Mouse (Mus musculus): ENCODE measurements around the gene Osbpl11. TPM values are rescaled to one million over a fixed set of nuclear protein-coding genes. Genes with fewer than 3 reads are reported as not detected.

Osbpl11 gene
- total RNA-seq, 2 experiments from 2014 or later: 16.6 to 18.7 TPM

DNA sequence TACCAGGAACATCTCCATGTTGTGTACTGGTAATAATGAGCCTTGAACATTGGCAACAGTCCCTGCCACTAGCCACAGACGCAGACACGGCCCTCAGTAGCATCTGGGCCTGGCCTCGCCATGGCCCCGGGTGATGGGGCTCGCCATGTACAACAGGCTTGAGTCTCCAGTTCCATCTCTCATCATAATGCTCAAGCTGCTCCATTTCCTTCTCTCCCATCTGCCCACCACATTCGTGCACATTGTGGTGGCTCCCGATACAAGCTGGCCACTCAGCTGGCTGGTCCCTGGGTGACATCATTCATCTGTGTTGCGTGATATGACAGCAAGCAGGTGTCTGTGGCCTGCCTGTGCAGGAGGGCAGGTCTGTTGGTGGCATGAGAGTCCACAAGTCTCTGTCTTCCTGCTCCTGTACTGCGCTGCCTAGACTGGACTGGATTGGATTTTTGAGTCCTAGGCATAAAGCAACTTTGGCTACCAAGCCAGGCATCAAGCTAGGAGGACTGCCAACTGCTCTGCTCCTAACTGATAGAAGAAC is 60.1 kb downstream of the Osbpl11 start:
- Histone ChIP-seq H3K4me3 (no peak overlapping the region), H3K27ac (no peak overlapping the region)
- no peak for TF ChIP-seq CTCF (IDR thresholded peaks at IDR 0.05)
- DNase-seq (ENCODE audit: extremely low spot score in 1 of 2, low spot score in 2 of 2): no peak
- intact Hi-C loops (cut with DNase I): no loop called here

DNA sequence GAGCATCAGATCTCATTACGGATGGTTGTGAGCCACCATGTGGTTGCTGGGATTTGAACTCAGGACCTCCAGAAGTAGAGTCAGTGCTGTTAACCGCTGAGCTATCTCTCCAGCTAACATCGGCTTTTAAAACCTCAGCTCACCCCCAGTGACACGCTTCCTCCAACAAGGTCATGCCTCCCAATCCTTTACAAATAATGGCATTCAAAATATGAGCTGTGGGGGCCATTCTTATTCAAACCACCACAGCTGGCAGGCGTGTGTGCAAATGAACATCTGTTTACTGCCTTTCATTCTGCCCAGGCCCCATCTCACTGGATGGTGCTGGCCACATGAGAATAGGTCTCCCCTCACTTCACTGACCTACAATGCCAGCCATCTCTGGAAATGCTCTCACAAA is 61.7 kb downstream of the Osbpl11 start:
- TF ChIP-seq CTCF (IDR thresholded peaks at IDR 0.05): no peak
- intact Hi-C loops (cut with DNase I): no loop called here
- Histone ChIP-seq H3K27ac (no peak overlapping the region), H3K4me3 (no peak overlapping the region)
- DNase-seq (ENCODE audit: extremely low spot score in 1 of 2, low spot score in 2 of 2): no peak

DNA sequence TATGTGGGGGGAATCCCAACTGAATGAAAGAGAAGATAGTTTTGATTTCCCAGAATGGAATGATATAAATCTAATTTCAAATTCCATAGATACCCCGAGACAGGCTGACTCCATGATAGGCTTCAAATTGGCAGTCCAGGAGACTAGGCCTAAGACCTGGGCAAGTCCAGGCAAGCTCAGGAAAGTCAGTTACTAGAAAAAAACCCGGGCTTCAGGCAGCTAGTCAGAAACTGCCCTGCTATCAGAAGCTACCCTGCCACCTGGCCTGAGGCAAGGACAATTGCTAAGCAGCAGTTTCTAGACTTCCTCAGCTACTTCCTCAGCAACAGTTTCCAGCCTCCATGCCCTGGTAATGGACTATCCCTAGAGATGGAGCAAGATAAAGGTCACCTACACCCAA is 62.1 kb downstream of the Osbpl11 start:
- DNase-seq (ENCODE audit: extremely low spot score in 1 of 2, low spot score in 2 of 2): no peak
- intact Hi-C loops (cut with DNase I): no loop called here
- Histone ChIP-seq H3K4me3 (no peak overlapping the region), H3K27ac (no peak overlapping the region)
- no peak for TF ChIP-seq CTCF (IDR thresholded peaks at IDR 0.05)

DNA sequence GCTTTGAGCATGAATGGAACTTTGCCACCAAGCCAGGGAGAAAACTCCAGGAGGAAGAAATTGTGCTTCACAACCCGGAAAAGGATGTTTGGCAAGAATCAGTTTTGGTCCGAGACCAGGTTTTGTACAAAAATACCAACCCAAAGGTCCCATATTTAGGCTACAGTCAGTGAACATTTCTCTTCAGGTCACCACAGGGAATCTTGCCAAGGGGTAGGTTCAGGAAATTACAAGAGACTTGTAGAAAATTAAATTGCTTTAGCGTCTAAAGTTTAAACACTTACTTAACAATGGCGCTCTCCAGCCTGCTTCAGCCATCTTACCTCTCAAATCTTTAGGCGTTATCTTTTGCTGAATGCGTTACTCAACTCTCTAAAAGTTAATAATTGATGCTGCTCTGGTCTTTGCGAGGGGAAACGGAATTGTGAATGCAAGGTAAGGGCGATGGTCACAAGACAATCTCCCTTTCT is 65.8 kb downstream of the Osbpl11 start:
- intact Hi-C loops (cut with DNase I): loop anchor here (5.0 kb wide), 1 partner anchor 63 kb away; the partner anchor contains the start of gene Osbpl11
- Histone ChIP-seq H3K4me3 (peak overlapping the region; percentile 100), H3K27ac (peak overlapping the region; percentile 95)
- TF ChIP-seq CTCF (IDR thresholded peaks at IDR 0.05): no peak
- DNase-seq (ENCODE audit: extremely low spot score in 1 of 2, low spot score in 2 of 2): no peak

DNA sequence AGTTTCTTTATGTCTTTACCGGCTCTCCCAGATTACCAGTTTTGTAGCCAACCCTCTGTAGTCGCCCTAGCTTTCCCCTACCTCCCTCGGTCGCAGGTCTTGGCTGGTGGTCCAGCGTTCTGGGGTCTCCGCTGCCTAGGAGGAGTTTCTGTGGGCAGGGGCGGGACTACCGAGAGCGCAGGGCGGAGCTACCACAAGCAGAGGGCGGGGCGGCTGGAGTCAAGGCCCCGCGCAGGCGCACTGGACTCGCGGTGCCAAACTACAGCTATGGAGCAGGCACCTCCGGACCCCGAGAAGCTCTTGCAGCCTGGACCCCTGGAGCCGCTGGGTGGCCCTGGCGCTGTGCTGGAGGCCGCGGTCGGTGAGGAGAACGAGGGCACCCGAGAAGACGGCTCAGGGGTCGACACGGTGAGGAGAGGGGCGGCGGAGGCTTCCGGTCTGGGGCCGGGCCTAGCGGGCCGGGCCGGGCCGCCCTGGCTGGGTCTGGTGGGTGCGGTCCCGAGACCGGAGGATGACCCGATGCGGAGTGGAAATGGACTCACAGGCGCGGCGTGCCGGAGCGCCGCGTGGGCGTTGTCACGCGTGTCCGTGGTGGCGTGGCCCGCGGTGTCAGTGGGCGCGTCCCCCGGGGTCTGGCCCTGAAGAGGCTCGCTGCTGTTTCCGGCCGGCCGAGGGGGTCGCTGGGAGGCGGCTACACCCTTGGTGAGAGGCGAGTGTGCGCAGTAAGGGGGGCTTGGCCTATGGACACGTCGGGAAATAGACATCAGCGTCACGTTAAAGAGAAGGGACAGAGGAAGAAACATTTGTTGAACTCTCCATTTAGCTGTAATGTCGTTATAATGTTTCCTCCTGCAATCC is 66.6 kb downstream of the Osbpl11 start, which contains the start of gene Snx4:
TSS of gene Snx4 (plus strand) at position 249 of the 858 bp plus-strand sequence.
- intact Hi-C loops (cut with DNase I): loop anchor here (5.0 kb wide), 1 partner anchor 64 kb away; the partner anchor contains the start of gene Osbpl11
- no peak for TF ChIP-seq CTCF (IDR thresholded peaks at IDR 0.05)
- Histone ChIP-seq H3K27ac (peak within 1 kb of the TSS; percentile 95), H3K4me3 (peak within 1 kb of the TSS; percentile 100)
- peak; percentile 90 to 92 for DNase-seq (ENCODE audit: extremely low spot score in 1 of 2, low spot score in 2 of 2)

DNA sequence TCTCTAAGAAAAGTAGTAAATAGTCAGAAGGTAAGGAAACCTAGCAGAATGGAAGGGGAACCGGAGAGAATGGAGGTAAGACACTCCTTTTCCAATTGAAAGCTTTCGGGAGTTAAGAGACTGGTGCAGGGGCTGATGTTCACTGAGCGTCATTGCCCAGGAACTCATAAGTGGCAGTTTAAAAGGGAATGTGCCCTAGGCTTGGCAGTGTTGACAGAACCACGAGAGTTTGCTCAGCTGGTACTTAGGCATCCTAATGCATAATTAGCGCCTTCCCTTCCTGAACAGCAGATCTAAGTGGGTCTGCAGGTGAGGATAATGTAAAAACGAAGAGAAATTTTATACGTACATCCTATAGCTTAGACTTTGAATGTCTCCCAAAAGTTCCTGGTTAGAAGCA is 70.7 kb downstream of the Osbpl11 start:
- no peak for DNase-seq (ENCODE audit: extremely low spot score in 1 of 2, low spot score in 2 of 2)
- TF ChIP-seq CTCF (IDR thresholded peaks at IDR 0.05): no peak

DNA sequence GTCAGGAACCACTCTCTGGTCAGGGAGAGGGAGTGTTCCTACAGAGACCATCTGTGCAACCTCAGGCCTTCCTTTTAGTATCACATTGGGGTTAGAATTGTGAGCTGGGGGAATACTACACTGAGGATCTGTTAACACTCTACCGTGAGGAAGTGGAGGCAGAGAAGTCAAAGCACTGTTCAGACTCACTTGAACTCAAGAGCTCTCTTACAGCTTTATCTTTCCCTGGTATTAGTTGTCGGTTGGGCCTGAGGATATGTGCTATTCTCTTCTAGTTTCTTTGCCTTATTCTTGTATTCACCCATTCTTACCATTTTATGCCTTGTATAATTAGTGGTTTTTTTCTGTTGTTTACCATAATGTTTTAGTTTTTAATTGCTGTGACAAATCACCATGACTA is 73.7 kb downstream of the Osbpl11 start:
- intact Hi-C loops (cut with DNase I): no loop called here
- Histone ChIP-seq H3K4me3 (no peak overlapping the region), H3K27ac (no peak overlapping the region)
- DNase-seq (ENCODE audit: extremely low spot score in 1 of 2, low spot score in 2 of 2): no peak
- TF ChIP-seq CTCF (IDR thresholded peaks at IDR 0.05): no peak

More for the DNA sequence above, 70.7 kb downstream of the Osbpl11 start:
- no peak overlapping the region for H3K4me3 ChIP-seq
- intact Hi-C loops (cut with DNase I): no loop called here
- no peak overlapping the region for H3K27ac ChIP-seq

DNA sequence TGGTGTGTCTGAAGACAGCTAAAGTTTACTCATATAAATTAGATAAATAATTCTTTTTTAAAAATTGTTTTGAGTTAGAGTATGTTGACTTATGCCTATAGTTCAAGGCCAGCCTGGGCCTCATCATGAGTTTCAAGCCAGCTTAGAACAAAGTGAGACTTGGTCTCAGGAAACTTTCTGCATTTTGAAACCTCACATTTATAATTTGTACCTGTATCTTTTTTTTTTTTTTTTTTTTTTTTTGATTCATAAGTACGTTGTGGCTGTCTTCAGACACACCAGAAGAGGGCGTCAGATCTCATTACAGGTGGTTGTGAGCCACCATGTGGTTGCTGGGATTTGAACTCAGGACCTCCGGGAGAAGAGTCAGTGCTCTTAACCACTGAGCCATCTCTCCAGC is 75.0 kb downstream of the Osbpl11 start:
- no peak for DNase-seq (ENCODE audit: extremely low spot score in 1 of 2, low spot score in 2 of 2)
- Histone ChIP-seq H3K27ac (no peak overlapping the region), H3K4me3 (no peak overlapping the region)
- intact Hi-C loops (cut with DNase I): no loop called here
- no peak for TF ChIP-seq CTCF (IDR thresholded peaks at IDR 0.05)

DNA sequence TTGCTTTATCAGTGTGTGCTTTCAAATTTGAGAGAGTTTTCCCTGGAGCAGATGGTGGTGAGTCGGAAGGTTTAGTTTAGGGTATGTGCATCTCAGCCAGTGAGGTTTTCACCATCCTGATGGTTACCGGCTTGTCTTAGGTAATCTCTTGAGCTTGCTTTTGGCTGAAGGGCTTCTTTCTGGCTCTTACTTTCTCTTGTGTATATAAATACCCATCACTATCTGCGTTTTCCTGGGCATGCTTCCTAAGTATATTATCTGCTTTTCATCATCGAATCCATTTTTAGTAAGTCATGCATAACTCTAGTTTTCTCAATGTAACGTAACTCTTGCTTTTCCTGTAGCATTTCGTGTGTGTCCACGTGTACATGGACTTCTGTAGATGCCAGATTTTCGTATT is 76.0 kb downstream of the Osbpl11 start:
- DNase-seq (ENCODE audit: extremely low spot score in 1 of 2, low spot score in 2 of 2): no peak
- no peak for TF ChIP-seq CTCF (IDR thresholded peaks at IDR 0.05)
- Histone ChIP-seq H3K4me3 (no peak overlapping the region), H3K27ac (no peak overlapping the region)
- intact Hi-C loops (cut with DNase I): no loop called here

DNA sequence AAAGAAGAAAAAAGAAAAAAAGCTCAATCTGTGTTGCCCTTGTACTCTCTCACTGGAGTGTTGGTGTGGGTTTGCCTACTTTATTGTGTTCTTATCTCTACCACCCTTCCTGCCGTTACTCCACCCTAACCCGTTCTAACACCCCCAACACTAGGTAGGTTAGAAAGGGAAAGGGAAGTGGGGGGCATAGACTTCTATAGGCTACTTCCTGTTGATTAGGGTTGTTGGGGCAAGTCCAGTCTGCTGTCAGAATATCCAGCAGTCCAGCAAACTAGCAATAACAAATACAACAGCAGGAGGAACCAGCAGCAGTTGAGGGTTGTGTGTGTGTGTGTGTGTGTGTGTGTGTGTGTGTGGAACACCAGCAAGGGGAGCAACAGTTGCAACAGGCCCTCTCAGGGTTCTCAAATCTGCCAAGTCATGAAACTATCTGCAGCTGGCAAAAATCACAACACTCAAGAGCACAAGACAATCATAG is 76.8 kb downstream of the Osbpl11 start:
- H3K4me3 ChIP-seq: no peak overlapping the region
- no peak overlapping the region for H3K27ac ChIP-seq
- no peak for TF ChIP-seq CTCF (IDR thresholded peaks at IDR 0.05)
- intact Hi-C loops (cut with DNase I): no loop called here
- no peak for DNase-seq (ENCODE audit: extremely low spot score in 1 of 2, low spot score in 2 of 2)

DNA sequence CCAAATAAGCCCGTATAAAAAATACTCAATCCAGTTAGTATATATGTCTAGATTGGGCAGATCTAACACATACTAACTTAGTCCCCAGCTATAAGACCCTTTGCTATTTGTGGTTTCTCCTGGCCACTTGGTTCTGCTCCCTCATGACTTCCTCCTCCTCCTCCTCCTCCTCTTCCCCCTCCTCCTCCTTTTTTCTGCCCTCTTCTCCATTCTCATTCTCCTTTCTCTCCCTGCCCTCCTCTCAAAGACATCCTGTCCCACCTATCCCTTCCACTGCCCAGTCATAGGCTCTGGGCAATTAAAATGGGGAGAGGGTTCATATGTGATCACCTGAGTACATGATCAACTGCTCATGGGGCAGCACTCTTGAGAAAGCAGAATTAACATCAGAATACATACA is 77.2 kb downstream of the Osbpl11 start:
- DNase-seq (ENCODE audit: extremely low spot score in 1 of 2, low spot score in 2 of 2): no peak
- no peak overlapping the region for H3K4me3 ChIP-seq
- TF ChIP-seq CTCF (IDR thresholded peaks at IDR 0.05): no peak
- H3K27ac ChIP-seq: no peak overlapping the region
- intact Hi-C loops (cut with DNase I): no loop called here

DNA sequence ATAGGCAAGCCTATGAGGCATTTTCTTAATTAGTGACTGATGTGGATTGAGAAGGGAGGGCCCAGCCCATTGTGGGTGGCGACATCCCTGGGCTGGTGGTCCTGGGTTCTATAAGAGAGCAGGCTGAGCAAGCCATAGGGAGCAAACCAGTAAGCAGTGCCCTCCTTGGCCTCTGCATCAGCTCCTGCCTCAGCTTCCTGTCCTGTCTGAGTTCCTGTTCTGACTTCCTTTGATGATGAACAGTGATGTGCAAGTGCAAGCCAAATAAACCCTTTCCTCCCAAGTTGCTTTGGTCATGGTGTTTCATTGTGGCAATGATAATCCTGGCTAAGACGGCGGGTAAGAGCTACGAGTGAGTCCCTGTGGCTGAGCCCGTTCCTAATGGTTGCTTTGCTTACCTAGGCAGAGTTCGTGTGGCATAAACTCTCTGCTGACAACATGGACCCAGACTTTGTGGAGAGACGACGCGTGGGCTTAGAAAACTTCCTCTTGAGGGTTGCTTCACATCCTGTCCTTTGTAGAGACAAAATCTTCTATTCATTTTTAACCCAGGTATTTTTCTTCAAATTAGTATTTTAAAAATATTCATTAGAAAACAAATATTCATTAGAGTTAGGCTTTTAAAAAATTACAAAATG is 82.9 kb downstream of the Osbpl11 start:
- TF ChIP-seq CTCF (IDR thresholded peaks at IDR 0.05): no peak
- intact Hi-C loops (cut with DNase I): no loop called here

More for the DNA sequence above, 82.9 kb downstream of the Osbpl11 start:
- Histone ChIP-seq H3K4me3 (no peak overlapping the region), H3K27ac (no peak overlapping the region)
- no peak for DNase-seq (ENCODE audit: extremely low spot score in 1 of 2, low spot score in 2 of 2)

Measured in left cerebral cortex, adult 2 months (tissue).